Mouse (Mus musculus): ENCODE results near the gene Ftsj3. TPM values are rescaled to one million over a fixed set of nuclear protein-coding genes. Genes with fewer than 3 reads are reported as not detected.
"Not testable (repeated sequence)": the region's sequence is repeated elsewhere in the genome, so short reads cannot be mapped to it uniquely, and the experiment has no call there.

Gene Ftsj3
- total RNA-seq, 4 experiments from 2014 or later: 42.3 to 82.3 (median 59.1) TPM

DNA sequence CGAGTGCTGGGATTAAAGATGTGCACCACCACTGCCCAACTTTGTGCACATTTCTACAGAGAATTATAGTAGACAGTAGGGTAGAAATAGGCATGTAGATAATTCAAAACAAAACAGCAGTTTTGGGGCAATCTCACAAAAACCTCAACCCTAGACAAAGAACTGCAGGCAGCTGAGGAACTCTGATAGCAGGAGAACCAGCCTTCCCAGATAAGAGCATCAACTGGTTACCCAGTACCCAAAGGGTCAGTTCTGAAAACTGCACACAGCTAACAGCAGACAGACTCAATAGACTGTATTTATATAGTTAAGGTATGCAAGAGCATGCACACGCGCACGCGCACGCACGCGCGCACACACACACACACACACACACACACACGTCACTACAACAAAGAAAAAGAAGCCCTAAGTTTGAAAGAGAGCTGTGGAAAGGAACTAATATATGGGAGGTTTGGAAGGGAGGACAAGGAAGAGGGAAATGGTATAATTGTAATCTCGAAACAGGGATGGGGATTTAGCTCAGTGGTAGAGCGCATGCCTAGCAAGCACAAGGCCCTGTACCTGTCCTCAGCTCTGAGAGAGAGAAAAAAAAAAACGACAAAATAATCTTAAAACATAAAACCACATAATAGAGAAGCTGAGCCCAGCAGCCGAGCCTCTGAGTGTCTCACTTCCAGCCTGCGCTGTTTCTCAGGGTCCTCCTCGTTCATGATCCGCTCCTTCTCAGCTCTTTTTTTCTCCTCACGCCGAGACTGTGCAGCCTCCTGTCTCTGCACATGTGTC lies 54.3 kb downstream of the Ftsj3 start:
- no peak for DNase-seq

DNA sequence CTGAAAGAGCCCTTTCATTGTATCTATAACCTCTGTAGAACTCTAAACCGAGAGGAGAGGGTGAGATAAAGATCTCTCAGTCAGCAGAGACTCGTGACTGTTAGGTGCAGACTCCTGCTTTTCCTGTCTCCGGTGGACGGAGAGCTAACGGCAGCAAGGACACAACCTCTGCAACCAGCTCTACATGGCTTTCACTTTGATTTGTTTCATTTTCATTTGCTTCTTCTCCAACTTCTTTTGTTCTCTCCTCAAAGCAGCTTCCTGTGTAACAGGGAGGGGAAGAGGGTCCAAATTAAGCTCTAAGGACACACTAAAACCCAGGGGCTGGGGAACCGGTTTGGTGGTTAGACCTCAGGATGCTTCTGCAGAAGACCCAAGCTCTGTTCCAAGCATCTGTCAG lies 55.1 kb downstream of the Ftsj3 start:
- no peak for DNase-seq

- DNase-seq: not testable (repeated sequence)
These were observed 55.9 kb downstream of the Ftsj3 start for GRCm38 (mm10) chr11:106199997-106200396.

Other genes starting within 250 kb of the Ftsj3 start
- gene Kcnh6, start 248.0 kb downstream of the Ftsj3 start, total RNA-seq (2022): under 1 TPM; 0.31 to 0.67 (median 0.40) TPM
- gene Dcaf7, start 219.2 kb downstream of the Ftsj3 start, total RNA-seq (2022): 10 to 100 TPM; 57.3 to 79.3 (median 70.3) TPM
- 10 to 100 TPM; 26.3 to 38.6 (median 33.1) TPM for gene Taco1, start 190.0 kb downstream of the Ftsj3 start, total RNA-seq (2022)
- 10 to 100 TPM; 41.7 to 58.2 (median 47.2) TPM for gene Map3k3, start 171.5 kb downstream of the Ftsj3 start, total RNA-seq (2022)
- not detected for gene Gm10840, start 95.2 kb downstream of the Ftsj3 start, total RNA-seq (2022)
- gene Limd2, start 95.2 kb downstream of the Ftsj3 start, total RNA-seq (2022): 10 to 100 TPM in 3 of 4 experiments, 1 to 10 TPM in 1; 9.6 to 18.9 (median 14.3) TPM
- gene Strada, start 53.9 kb downstream of the Ftsj3 start, total RNA-seq (2022): 10 to 100 TPM; 15.1 to 26.8 (median 19.3) TPM
- 100 to 1,000 TPM in 3 of 4 experiments, 10 to 100 TPM in 1; 84.3 to 125 (median 116) TPM for gene Ccdc47, start 39.7 kb downstream of the Ftsj3 start, total RNA-seq (2022)
- gene Ddx42, start 39.2 kb downstream of the Ftsj3 start, total RNA-seq (2022): 10 to 100 TPM; 53.4 to 71.6 (median 64.1) TPM
- gene Psmc5, start 75 bp upstream of the Ftsj3 start, total RNA-seq (2022): 100 to 1,000 TPM; 151 to 166 (median 154) TPM
- 10 to 100 TPM; 74.0 to 91.9 (median 85.8) TPM for gene Smarcd2, start 16.9 kb upstream of the Ftsj3 start, total RNA-seq (2022)
- gene Tcam1, start 20.6 kb upstream of the Ftsj3 start, total RNA-seq (2022): under 1 TPM in 3 of 4 experiments, not detected in 1; 0.15 to 0.19 (median 0.17) TPM
- gene Gh, start 45.8 kb upstream of the Ftsj3 start, total RNA-seq (2022): not detected
- 1 to 10 TPM; 1.2 to 2.3 (median 1.6) TPM for gene Cd79b, start 58.7 kb upstream of the Ftsj3 start, total RNA-seq (2022)
- under 1 TPM in 3 of 4 experiments, not detected in 1; 0.06 to 0.43 (median 0.07) TPM for gene Scn4a, start 97.2 kb upstream of the Ftsj3 start, total RNA-seq (2022)
- under 1 TPM in 1 of 4 experiments, not detected in 3; 0.65 TPM for gene Prr29, start 109.4 kb upstream of the Ftsj3 start, total RNA-seq (2022)
- 10 to 100 TPM; 10.0 to 15.8 (median 13.6) TPM for gene Icam2, start 132.0 kb upstream of the Ftsj3 start, total RNA-seq (2022)
- 100 to 1,000 TPM; 171 to 211 (median 198) TPM for gene Ern1, start 231.8 kb upstream of the Ftsj3 start, total RNA-seq (2022)

Measured in adrenal gland, adult 8-10 months (tissue).